Mouse (Mus musculus): Measurements from ENCODE around the gene Smr2.
"Not testable (repeated sequence)": the region's sequence is repeated elsewhere in the genome, so short reads cannot be mapped to it uniquely, and the experiment has no call there.

Gene Smr2

GRCm38 (mm10) chr5:88086256-88086655 is at the start of gene Smr2:
TSS of gene Smr2 (plus strand) at chr5:88086556.
- DNase-seq (ENCODE audit: low spot score): not testable (repeated sequence)

- DNase-seq (ENCODE audit: low spot score): no peak
Measured at GRCm38 (mm10) chr5:88111430-88111829, 25.1 kb downstream of the Smr2 start, which contains the start of gene Gm11116. TSS of gene Gm11116 (minus strand) at chr5:88111530.

GRCm38 (mm10) chr5:88153999-88154398 is 67.6 kb downstream of the Smr2 start, which contains the start of gene Gm11115:
TSS of gene Gm11115 (minus strand) at chr5:88154099.
- no peak for DNase-seq (ENCODE audit: low spot score)
